Mouse (Mus musculus) ES-E14 (cell line): ENCODE measurements around the gene Rptor. TPM values are rescaled to one million over a fixed set of nuclear protein-coding genes. Genes with fewer than 3 reads are reported as not detected.

Experiments used
- DNase-seq: peaks from one replicate; pipeline ENCODE4 v3.0.0-alpha.2; 2013; ENCODE audit warnings: low read depth, low spot score
- H3K27ac ChIP-seq: 2 replicates; pipeline ENCODE4 v1.5.1; 2012; ENCODE audit warnings: low read depth, mild to moderate bottlenecking, low read length, moderate library complexity, mixed read lengths; ENCODE audit not compliant: poor library complexity, insufficient read depth, severe bottlenecking
- H3K36me3 ChIP-seq: 2 replicates; pipeline ENCODE4 v1.6.1; 2012; ENCODE audit warnings: mild to moderate bottlenecking, low read length, moderate library complexity, mixed read lengths; ENCODE audit not compliant: control insufficient read depth, poor library complexity, insufficient read depth, severe bottlenecking
- H3K4me1 ChIP-seq, 2 experiments: fragments of 150-350 bp in 1 of 2; sonication (generic) in 1 of 2; 2 replicates each; pipeline ENCODE4 v1.6.1; 2012; ENCODE audit warnings: low read length in 2 of 2, mild to moderate bottlenecking in 1 of 2, mixed read lengths in 1 of 2; ENCODE audit not compliant: control insufficient read depth in 2 of 2, insufficient read depth in 2 of 2, poor library complexity in 1 of 2
- H3K4me3 ChIP-seq, 2 experiments: fragments of 150-350 bp in 1 of 2; sonication (generic) in 1 of 2; 2 replicates each; pipeline ENCODE4 v1.5.1; 2012; ENCODE audit warnings: low read length in 2 of 2, low read depth in 1 of 2, mild to moderate bottlenecking in 1 of 2, mixed read lengths in 1 of 2; ENCODE audit not compliant: insufficient read depth in 1 of 2, poor library complexity in 1 of 2, severe bottlenecking in 1 of 2
- H3K9ac ChIP-seq: 2 replicates; pipeline ENCODE4 v1.6.1; 2012; ENCODE audit warnings: low read depth, mild to moderate bottlenecking, low read length, mixed read lengths; ENCODE audit not compliant: poor library complexity, insufficient read depth, severe bottlenecking
- H3K9me3 ChIP-seq: fragments of 150-350 bp; sonication (generic); 2 replicates; pipeline ENCODE4 v1.6.1; 2012; ENCODE audit warnings: low read depth, mild to moderate bottlenecking, low read length; ENCODE audit not compliant: control insufficient read depth, insufficient read depth
- CHD2 ChIP-seq: IDR thresholded peaks from 2 replicates; pipeline ENCODE4 v1.6.1; 2014; ENCODE audit warnings: mild to moderate bottlenecking, low read depth, low read length, inconsistent platforms
- HCFC1 ChIP-seq: IDR thresholded peaks from 2 replicates; pipeline ENCODE4 v1.6.1; 2012; ENCODE audit warnings: low read length, inconsistent platforms, borderline replicate concordance; ENCODE audit not compliant: insufficient read depth
- MAFK ChIP-seq: IDR thresholded peaks from 2 replicates; pipeline ENCODE4 v1.6.1; 2014; ENCODE audit warnings: mild to moderate bottlenecking, low read depth, low read length, inconsistent platforms; ENCODE audit not compliant: insufficient read depth
- ZC3H11A ChIP-seq: IDR thresholded peaks from 2 replicates; pipeline ENCODE4 v1.6.1; 2012; ENCODE audit warnings: low read depth, mild to moderate bottlenecking, inconsistent platforms, low read length, borderline replicate concordance
- ZNF384 ChIP-seq: IDR thresholded peaks from 2 replicates; pipeline ENCODE4 v1.6.1; 2012; ENCODE audit warnings: low read depth, low read length, inconsistent platforms
- in situ Hi-C, 2 experiments: fragments of 600-800 bp; cut with MboI; formaldehyde crosslinking; loops; one replicate each; pipeline ENCODE4 v1.15.1; 2025; ENCODE audit warnings: low sequenced_read_pairs in 2 of 2, inconsistent platforms in 1 of 2; ENCODE audit not compliant: unreplicated experiment in 2 of 2
- total RNA-seq: library from RNA; depleted of rRNA; stranded (reverse); fragments of 300-350 nt; gene quantifications from 2 replicates; pipeline ENCODE4 v1.2.3, GENCODE M21; 2012

Gene Rptor
- total RNA-seq, 1 experiment, result 59.7 TPM

DNA sequence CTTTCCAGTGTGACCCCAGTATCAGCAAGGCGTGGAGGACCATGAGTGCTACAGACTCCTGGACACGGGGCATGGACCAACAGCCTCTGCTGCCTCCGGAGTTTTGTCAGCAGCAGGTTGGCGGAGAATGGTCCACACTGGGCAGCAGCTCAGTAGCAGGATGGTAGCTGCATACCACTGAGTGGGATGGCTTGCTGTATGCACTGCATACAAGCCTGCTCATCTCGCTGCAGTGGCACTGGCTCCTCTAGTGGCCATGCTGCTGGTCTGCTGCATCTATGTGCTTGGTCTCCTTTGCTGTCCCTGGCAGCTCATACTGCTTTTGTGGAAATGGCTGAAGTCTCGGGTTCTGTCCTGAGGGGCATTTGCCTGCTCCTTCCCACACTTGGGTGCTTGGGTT is 34.8 kb downstream of the Rptor start:
- in situ Hi-C loops, result no loop called here
- no peak for TF ChIP-seq CHD2
- no peak for TF ChIP-seq HCFC1
- Histone ChIP-seq H3K9me3 (no peaks in the 10 kb centered on the region), H3K36me3 (no peaks in the 10 kb centered on the region; the same call in 1 of the 2 replicates), H3K27ac (no peak overlapping the region), H3K9ac (no peak overlapping the region), H3K4me3 (no peak overlapping the region), H3K4me1 (peaks cover 0 to 9% of the 10 kb centered on the region in 2 experiments; a peak in 2 of 4 replicates)
- DNase-seq, result no peak

DNA sequence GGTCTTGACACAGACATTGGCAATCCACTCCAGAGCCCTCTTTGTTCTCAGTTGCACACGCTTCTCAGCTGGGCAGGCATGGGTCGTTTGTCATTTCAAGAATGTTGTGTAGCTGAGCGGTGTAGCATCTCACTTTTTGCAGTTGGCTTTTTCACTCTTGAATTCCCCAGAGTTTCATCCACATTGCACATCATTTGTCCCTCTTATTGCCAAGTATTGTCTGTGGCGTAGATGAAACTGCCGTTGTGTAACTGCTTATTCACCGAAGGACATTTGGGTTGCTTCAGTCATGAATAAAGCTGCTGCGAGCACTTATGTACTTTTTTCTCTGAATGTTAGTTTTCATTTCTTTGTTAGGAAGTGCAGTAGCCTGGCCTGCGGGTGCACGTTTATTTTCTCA is 37.8 kb downstream of the Rptor start:
- Histone ChIP-seq H3K9ac (no peak overlapping the region), H3K9me3 (no peaks in the 10 kb centered on the region), H3K27ac (no peak overlapping the region), H3K4me1 (peaks cover 12 to 25% of the 10 kb centered on the region in 2 experiments), H3K4me3 (no peak overlapping the region), H3K36me3 (no peaks in the 10 kb centered on the region)
- in situ Hi-C loops, result no loop called here
- TF ChIP-seq ZNF384 (no peak), CHD2 (no peak), HCFC1 (no peak), MAFK (no peak), ZC3H11A (no peak)
- DNase-seq, result no peak

DNA sequence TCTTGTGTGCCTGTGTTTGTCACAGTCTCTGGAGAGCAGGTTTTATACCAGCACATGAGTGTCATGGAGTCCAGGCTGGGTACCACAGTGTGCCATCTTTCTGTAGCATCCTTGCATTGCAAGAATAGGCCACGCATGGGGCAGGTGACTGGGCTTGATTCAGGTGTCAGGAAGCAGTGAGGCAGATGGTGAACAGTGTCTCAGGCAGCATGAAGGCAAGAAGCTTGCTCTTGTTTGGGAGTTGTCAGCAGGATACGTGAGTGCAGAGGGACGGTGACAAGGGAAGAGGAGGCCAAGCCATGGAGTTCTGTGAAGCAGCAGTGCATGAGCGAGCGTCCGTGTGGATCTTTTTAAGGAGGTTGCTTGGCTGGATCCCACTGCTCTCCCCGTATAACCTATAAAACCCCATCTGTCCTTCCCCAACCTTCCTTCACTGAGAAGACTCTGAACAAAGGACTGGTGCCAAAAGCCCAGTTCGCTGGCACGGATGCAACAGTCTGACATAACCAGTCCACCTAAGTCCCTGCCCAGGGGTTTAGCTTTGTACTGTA is 39.2 kb downstream of the Rptor start:
- no peaks in the 10 kb centered on the region for H3K9me3 ChIP-seq
- H3K4me3 ChIP-seq, result no peak overlapping the region
- no peak overlapping the region for H3K27ac ChIP-seq
- in situ Hi-C loops, result no loop called here
- DNase-seq, result no peak
- peaks cover 14 to 25% of the 10 kb centered on the region in 2 experiments for H3K4me1 ChIP-seq
- no peaks in the 10 kb centered on the region for H3K36me3 ChIP-seq
- TF ChIP-seq CHD2 (no peak), ZNF384 (no peak), HCFC1 (no peak), ZC3H11A (no peak), MAFK (no peak)
- no peak overlapping the region for H3K9ac ChIP-seq

GRCm38 (mm10) chr11:119643347-119643746 is 40.6 kb downstream of the Rptor start:
- no peak for DNase-seq
- H3K36me3 ChIP-seq, result no peaks in the 10 kb centered on the region
- TF ChIP-seq ZNF384 (no peak), CHD2 (no peak), MAFK (no peak), ZC3H11A (no peak), HCFC1 (no peak)
- no peak overlapping the region for H3K4me3 ChIP-seq
- no peak overlapping the region for H3K9ac ChIP-seq
- H3K4me1 ChIP-seq, result peaks cover 14 to 23% of the 10 kb centered on the region in 2 experiments
- no peak overlapping the region for H3K27ac ChIP-seq
- H3K9me3 ChIP-seq, result no peaks in the 10 kb centered on the region
- in situ Hi-C loops, result no loop called here

DNA sequence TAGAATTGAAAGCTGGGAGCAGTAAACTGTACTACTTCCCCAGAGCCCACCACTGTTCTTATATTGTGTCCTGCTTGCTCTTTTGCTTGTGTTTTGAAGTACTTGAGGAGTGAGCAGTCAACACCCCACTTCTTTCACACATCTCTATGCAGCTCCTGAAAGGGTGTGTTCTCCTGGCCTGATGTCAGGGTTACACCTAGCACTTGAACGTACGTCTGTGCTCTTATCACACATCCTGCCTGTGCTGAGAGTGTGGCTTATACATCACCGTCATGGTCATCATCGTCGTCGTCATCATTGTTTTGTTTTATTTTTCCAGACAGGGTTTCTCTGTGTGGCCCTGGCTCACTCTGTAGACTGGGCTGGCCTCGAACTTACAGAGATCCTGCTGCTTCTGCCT is 41.4 kb downstream of the Rptor start:
- in situ Hi-C loops, result no loop called here
- no peaks in the 10 kb centered on the region for H3K36me3 ChIP-seq
- no peak overlapping the region for H3K9ac ChIP-seq
- TF ChIP-seq ZNF384 (no peak), HCFC1 (no peak), MAFK (no peak), ZC3H11A (no peak), CHD2 (no peak)
- H3K27ac ChIP-seq, result no peak overlapping the region
- H3K4me3 ChIP-seq, result no peak overlapping the region
- no peak for DNase-seq
- no peaks in the 10 kb centered on the region for H3K9me3 ChIP-seq
- peaks cover 14 to 21% of the 10 kb centered on the region in 2 experiments for H3K4me1 ChIP-seq
